Mouse (Mus musculus) common myeloid progenitor, adult 5-6 weeks (primary cell): ENCODE measurements around the gene Zfp947. TPM values are rescaled to one million over a fixed set of nuclear protein-coding genes. Genes with fewer than 3 reads are reported as not detected.

Experiments
- ATAC-seq: replicated peaks from 2 replicates; pipeline ENCODE4 v1.8.0; 2016; ENCODE audit warnings: low read depth, mild to moderate bottlenecking, moderate TSS enrichment, inconsistent platforms; ENCODE audit not compliant: poor library complexity, severe bottlenecking
- total RNA-seq: library from RNA; stranded (forward); fragments of 200-1000, 187-1606 nt; gene quantifications from 2 replicates; pipeline ENCODE4 v1.2.3, GENCODE M21; 2017

The Zfp947 gene
- 4.6 and 7.2 TPM in 2 replicates for total RNA-seq

DNA sequence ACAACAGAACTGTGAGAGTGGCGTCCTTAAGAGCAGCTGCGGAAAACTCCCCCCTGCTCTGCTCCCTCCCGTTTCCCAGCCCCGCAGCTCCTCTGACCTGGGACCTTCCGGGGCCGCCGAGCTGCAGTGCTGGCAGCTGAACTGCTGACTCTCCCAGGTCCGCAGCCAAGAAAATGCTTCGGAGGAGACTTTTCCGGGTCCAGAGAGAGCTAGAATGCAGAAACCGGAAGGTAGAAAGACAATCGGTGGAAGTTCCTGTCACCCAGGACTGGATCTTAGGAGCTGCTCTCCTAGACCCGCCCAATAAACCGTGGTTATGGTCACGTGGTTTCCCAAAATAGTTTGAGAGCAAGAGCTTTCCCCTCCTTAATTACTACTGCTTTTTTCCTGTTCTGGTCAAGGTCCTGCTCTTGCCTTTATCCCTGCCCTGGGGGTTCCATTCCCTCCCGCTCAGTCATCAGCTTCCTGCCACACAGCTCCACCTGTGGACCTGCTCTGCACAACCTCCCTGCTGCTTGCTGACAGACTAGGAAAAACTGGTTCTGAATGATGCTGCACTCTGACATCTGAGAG is at the start of gene Zfp947:
Gene Zfp947 (minus strand): TSS at position 469 of the 573 bp plus-strand sequence.
- peak; percentile 96 for ATAC-seq

DNA sequence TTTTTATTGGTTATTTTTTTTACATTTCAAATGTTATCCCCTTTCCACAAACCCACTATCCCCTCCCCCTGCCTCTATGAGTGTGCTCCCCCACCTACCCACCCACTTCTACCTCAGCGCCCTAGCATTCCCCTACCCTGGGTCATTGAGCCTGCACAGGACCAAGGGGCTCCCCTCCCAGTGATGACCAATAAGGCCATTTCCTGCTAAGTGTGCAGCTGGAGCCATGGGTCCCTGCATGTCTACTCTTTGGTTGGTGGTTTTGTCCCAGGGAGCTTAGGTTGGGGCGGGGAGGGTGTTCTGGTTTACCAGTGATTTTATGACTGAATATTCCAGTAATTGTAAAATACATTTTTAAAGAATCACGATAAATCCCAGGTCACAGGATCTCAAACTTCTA is 686 bp downstream of the Zfp947 start:
- peak; percentile 26 for ATAC-seq

DNA sequence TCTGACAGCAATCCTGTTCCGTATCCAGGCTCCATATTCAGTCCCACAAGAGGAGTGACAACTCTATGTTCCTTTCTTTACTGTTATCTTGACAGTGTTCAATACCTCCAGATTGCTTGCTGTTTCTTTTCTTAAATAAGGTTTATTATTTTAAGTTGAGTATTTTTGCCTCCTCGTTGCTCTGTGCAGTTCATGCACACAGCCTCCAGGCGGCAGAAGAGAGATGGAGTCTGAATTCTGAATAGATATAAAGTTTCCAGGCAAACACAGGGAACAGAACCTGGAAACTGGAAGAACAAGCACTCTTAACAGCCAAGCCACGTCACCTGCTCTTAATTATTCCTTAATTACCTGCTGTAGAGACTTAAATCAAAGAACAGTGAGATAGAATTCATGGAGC is 12.0 kb downstream of the Zfp947 start:
- peak; percentile 63; the same call in 1 of the 2 replicates for ATAC-seq

DNA sequence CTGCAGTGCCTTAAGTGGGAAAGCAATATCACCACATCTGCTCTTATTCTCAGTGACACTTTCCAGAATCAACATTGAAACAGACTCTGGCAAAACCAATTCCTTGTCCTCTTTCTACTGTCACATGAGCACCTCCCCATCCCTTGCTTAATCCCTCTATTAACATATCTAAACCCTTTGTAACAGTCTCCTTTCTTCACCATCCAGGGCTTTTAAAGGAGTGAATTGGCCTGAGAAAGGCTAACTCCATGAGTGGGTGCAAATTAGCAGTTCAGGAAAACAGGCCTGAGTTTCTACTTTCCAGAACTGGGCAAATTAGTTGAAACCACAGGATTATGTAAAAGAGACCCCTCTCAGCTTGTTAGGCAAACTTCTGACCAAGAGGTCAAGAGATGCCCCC is 47.2 kb downstream of the Zfp947 start:
- no peak for ATAC-seq

Other genes with a start within 250 kb of the Zfp947 start
- 26.2 and 36.2 TPM in 2 replicates for gene Zfp942, start 203.7 kb downstream of the Zfp947 start, total RNA-seq
- gene Zfp943, start 203.6 kb downstream of the Zfp947 start, total RNA-seq, result 26.1 and 26.2 TPM in 2 replicates
- 7.4 and 9.5 TPM in 2 replicates for gene Zfp994, start 59.4 kb upstream of the Zfp947 start, total RNA-seq
- 28.3 and 31.1 TPM in 2 replicates for gene CT030661.1, start 148.6 kb upstream of the Zfp947 start, total RNA-seq
- gene Zfp944, start 195.2 kb upstream of the Zfp947 start, total RNA-seq, result 13.2 and 13.8 TPM in 2 replicates
- gene Zfp758, start 195.3 kb upstream of the Zfp947 start, total RNA-seq, result 14.2 and 18.9 TPM in 2 replicates